Mouse (Mus musculus): ENCODE data around the gene Cysltr2. TPM values are rescaled to one million over a fixed set of nuclear protein-coding genes. Genes with fewer than 3 reads are reported as not detected.

Gene Cysltr2
- not detected in 2 replicates for polyA plus RNA-seq (2014; fragmentation: Nextera tagmentation; extraction: Ambion mirVana)

- H3K4me2 ChIP-seq (ENCODE audit: low read length), result no peak within 1 kb of the TSS
- 71% methylated on average over 6 of the region's 6 CpGs for WGBS
- no peak within 1 kb of the TSS for H3K4me3 ChIP-seq (ENCODE audit: control insufficient read depth in 1 of 2, insufficient read depth in 1 of 2, low read depth in 1 of 2, low read length in 2 of 2)
- no peak within 1 kb of the TSS for H3K27ac ChIP-seq (replicated peaks in 1 of 2; ENCODE audit: control insufficient read depth in 1 of 2, insufficient read depth in 1 of 2, low read depth in 2 of 2, low read length in 2 of 2)
- H3K9me3 ChIP-seq (ENCODE audit: control insufficient read depth, low read length), result no peaks in the 10 kb centered on the region
- ATAC-seq (ENCODE audit: insufficient number of reproducible peaks, insufficient read depth, low FRiP score, low read depth), result no peak
- no peaks in the 10 kb centered on the region for H3K4me1 ChIP-seq (ENCODE audit: control insufficient read depth in 2 of 2, insufficient read depth in 2 of 2, low read length in 2 of 2)
- H3K9ac ChIP-seq (ENCODE audit: low read length), result no peak within 1 kb of the TSS
- no peaks in the 10 kb centered on the region for H3K27me3 ChIP-seq (ENCODE audit: control insufficient read depth, insufficient read depth, low read length)
- H3K36me3 ChIP-seq (ENCODE audit: control insufficient read depth, insufficient read depth, low read length), result no peaks in the 10 kb centered on the region
Measured at GRCm38 (mm10) chr14:73048937-73049336, at the start of gene Cysltr2. Cysltr2 (minus strand) TSS chr14:73049114.

DNA sequence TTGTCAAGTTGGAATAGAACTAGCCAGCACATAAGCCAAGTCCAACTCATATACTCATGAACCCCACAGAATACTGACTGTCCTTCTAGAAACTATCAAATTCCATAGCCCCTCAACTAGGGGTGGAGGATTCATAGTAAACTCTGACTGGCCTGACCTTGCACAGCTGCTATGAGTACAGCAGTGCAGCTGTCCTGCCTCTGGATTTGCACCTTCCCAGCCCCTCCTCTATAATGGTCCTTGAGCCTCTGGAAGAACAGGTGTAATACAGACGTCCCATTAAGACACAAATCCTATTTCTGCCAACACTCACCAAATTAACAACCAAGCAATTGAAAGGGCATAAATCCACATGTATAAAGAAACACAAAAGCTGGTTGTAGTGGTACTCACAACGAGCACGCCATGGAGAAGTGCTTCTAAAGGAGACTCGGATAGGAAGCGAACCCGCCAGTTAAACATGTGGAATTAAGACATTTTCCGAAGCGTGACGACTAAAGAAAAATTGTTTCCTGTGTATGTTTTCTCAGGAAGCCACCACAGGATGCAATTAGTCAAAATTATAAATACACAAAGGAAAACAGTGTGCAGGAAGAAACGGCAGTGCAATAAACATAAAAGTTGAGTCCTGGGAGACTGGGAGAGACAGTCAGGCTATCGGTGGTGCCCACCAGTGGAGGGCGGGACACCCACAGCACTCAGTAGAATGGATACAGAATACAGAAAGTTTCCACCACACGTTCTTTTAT lies 46.1 kb upstream of the Cysltr2 start:
- no peak for ATAC-seq (ENCODE audit: insufficient number of reproducible peaks, insufficient read depth, low FRiP score, low read depth)
- WGBS, result 77% methylated on average over 13 of the region's 13 CpGs
- no peak overlapping the region for H3K27ac ChIP-seq (replicated peaks in 1 of 2; ENCODE audit: control insufficient read depth in 1 of 2, insufficient read depth in 1 of 2, low read depth in 2 of 2, low read length in 2 of 2)

DNA sequence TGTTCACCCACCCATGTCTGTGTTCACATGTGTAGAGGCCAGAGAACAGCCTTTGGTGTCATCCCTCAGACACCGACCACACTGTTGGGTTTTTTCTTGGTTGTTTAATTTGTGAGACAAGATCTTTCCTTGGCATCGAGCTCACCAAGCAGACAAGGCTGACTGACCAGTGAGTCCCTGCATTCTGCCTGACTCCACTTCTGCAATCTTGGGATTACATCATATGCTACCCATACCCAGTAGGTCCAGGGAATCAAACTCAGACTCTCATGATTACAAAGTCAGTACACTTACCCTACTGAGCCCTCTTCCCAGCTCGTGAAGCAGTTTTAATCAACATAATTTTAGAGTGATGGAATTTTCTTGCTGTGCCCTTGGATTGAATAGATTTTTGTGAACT lies 44.0 kb upstream of the Cysltr2 start:
- Histone ChIP-seq H3K4me3 (ENCODE audit: control insufficient read depth in 1 of 2, insufficient read depth in 1 of 2, low read depth in 1 of 2, low read length in 2 of 2) (no peak overlapping the region), H3K27me3 (ENCODE audit: control insufficient read depth, insufficient read depth, low read length) (0 out of 2 replicates have a peak, but pooled peaks cover 6% of the 10 kb centered on the region), H3K9ac (ENCODE audit: low read length) (no peak overlapping the region), H3K9me3 (ENCODE audit: control insufficient read depth, low read length) (no peaks in the 10 kb centered on the region), H3K4me1 (ENCODE audit: control insufficient read depth in 2 of 2, insufficient read depth in 2 of 2, low read length in 2 of 2) (no peaks in the 10 kb centered on the region), H3K27ac (replicated peaks in 1 of 2; ENCODE audit: control insufficient read depth in 1 of 2, insufficient read depth in 1 of 2, low read depth in 2 of 2, low read length in 2 of 2) (no peak overlapping the region), H3K36me3 (ENCODE audit: control insufficient read depth, insufficient read depth, low read length) (no peaks in the 10 kb centered on the region), H3K4me2 (ENCODE audit: low read length) (no peak overlapping the region)
- 73% methylated on average over 3 of the region's 3 CpGs for WGBS
- ATAC-seq (ENCODE audit: insufficient number of reproducible peaks, insufficient read depth, low FRiP score, low read depth), result no peak

More for the DNA sequence above, 46.1 kb upstream of the Cysltr2 start:
- Histone ChIP-seq H3K27me3 (ENCODE audit: control insufficient read depth, insufficient read depth, low read length) (0 out of 2 replicates have a peak, but pooled peaks cover 10% of the 10 kb centered on the region), H3K9me3 (ENCODE audit: control insufficient read depth, low read length) (no peaks in the 10 kb centered on the region), H3K4me1 (ENCODE audit: control insufficient read depth in 2 of 2, insufficient read depth in 2 of 2, low read length in 2 of 2) (no peaks in the 10 kb centered on the region), H3K36me3 (ENCODE audit: control insufficient read depth, insufficient read depth, low read length) (no peaks in the 10 kb centered on the region), H3K4me2 (ENCODE audit: low read length) (no peak overlapping the region), H3K4me3 (ENCODE audit: control insufficient read depth in 1 of 2, insufficient read depth in 1 of 2, low read depth in 1 of 2, low read length in 2 of 2) (no peak overlapping the region), H3K9ac (ENCODE audit: low read length) (no peak overlapping the region)

GRCm38 (mm10) chr14:73088224-73088623 lies 39.3 kb upstream of the Cysltr2 start:
- Histone ChIP-seq H3K9me3 (ENCODE audit: control insufficient read depth, low read length) (no peaks in the 10 kb centered on the region), H3K36me3 (ENCODE audit: control insufficient read depth, insufficient read depth, low read length) (no peaks in the 10 kb centered on the region), H3K4me2 (ENCODE audit: low read length) (no peak overlapping the region), H3K4me3 (ENCODE audit: control insufficient read depth in 1 of 2, insufficient read depth in 1 of 2, low read depth in 1 of 2, low read length in 2 of 2) (no peak overlapping the region), H3K27me3 (ENCODE audit: control insufficient read depth, insufficient read depth, low read length) (no peaks in the 10 kb centered on the region), H3K9ac (ENCODE audit: low read length) (no peak overlapping the region), H3K27ac (replicated peaks in 1 of 2; ENCODE audit: control insufficient read depth in 1 of 2, insufficient read depth in 1 of 2, low read depth in 2 of 2, low read length in 2 of 2) (no peak overlapping the region), H3K4me1 (ENCODE audit: control insufficient read depth in 2 of 2, insufficient read depth in 2 of 2, low read length in 2 of 2) (no peaks in the 10 kb centered on the region)
- 83% methylated on average over 1 of the region's 1 CpGs for WGBS
- ATAC-seq (ENCODE audit: insufficient number of reproducible peaks, insufficient read depth, low FRiP score, low read depth), result no peak

- 79% methylated on average over 5 of the region's 5 CpGs for WGBS
- Histone ChIP-seq H3K4me2 (ENCODE audit: low read length) (no peak overlapping the region), H3K4me3 (ENCODE audit: control insufficient read depth in 1 of 2, insufficient read depth in 1 of 2, low read depth in 1 of 2, low read length in 2 of 2) (no peak overlapping the region), H3K9me3 (ENCODE audit: control insufficient read depth, low read length) (no peaks in the 10 kb centered on the region), H3K27ac (replicated peaks in 1 of 2; ENCODE audit: control insufficient read depth in 1 of 2, insufficient read depth in 1 of 2, low read depth in 2 of 2, low read length in 2 of 2) (no peak overlapping the region), H3K27me3 (ENCODE audit: control insufficient read depth, insufficient read depth, low read length) (no peaks in the 10 kb centered on the region), H3K4me1 (ENCODE audit: control insufficient read depth in 2 of 2, insufficient read depth in 2 of 2, low read length in 2 of 2) (no peaks in the 10 kb centered on the region), H3K36me3 (ENCODE audit: control insufficient read depth, insufficient read depth, low read length) (no peaks in the 10 kb centered on the region), H3K9ac (ENCODE audit: low read length) (no peak overlapping the region)
- ATAC-seq (ENCODE audit: insufficient number of reproducible peaks, insufficient read depth, low FRiP score, low read depth), result no peak
Measured at GRCm38 (mm10) chr14:73087746-73088145, 38.8 kb upstream of the Cysltr2 start.

- Histone ChIP-seq H3K4me2 (ENCODE audit: low read length) (no peak overlapping the region), H3K9me3 (ENCODE audit: control insufficient read depth, low read length) (no peaks in the 10 kb centered on the region), H3K27me3 (ENCODE audit: control insufficient read depth, insufficient read depth, low read length) (no peaks in the 10 kb centered on the region), H3K9ac (ENCODE audit: low read length) (no peak overlapping the region), H3K4me3 (ENCODE audit: control insufficient read depth in 1 of 2, insufficient read depth in 1 of 2, low read depth in 1 of 2, low read length in 2 of 2) (no peak overlapping the region), H3K4me1 (ENCODE audit: control insufficient read depth in 2 of 2, insufficient read depth in 2 of 2, low read length in 2 of 2) (no peaks in the 10 kb centered on the region), H3K27ac (replicated peaks in 1 of 2; ENCODE audit: control insufficient read depth in 1 of 2, insufficient read depth in 1 of 2, low read depth in 2 of 2, low read length in 2 of 2) (no peak overlapping the region), H3K36me3 (ENCODE audit: control insufficient read depth, insufficient read depth, low read length) (no peaks in the 10 kb centered on the region)
- 87% methylated on average over 5 of the region's 5 CpGs for WGBS
- no peak for ATAC-seq (ENCODE audit: insufficient number of reproducible peaks, insufficient read depth, low FRiP score, low read depth)
Measured at GRCm38 (mm10) chr14:73087247-73087646, 38.3 kb upstream of the Cysltr2 start.

DNA sequence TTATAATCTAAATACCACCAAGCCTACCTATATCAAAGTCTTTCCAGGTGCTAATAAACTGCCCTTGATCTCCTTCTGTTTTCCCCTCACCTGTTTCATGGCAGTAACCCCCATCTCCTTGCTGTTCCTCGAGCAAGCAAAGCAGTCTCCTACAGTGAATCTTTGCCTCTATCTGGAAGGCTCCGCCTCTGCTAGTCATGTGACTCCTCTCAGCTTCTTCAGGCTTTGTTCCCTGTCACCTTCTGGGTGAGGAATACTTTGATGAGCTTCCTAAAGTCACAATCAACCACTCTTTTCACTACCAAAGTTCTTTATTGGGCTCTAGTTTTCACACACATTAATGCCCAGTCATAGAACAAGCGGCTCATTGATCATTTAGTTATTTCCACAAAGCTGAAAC lies 37.5 kb upstream of the Cysltr2 start:
- WGBS, result 58% methylated on average over 3 of the region's 3 CpGs
- no peak for ATAC-seq (ENCODE audit: insufficient number of reproducible peaks, insufficient read depth, low FRiP score, low read depth)
- no peak overlapping the region for H3K9ac ChIP-seq (ENCODE audit: low read length)
- no peaks in the 10 kb centered on the region for H3K36me3 ChIP-seq (ENCODE audit: control insufficient read depth, insufficient read depth, low read length)
- H3K9me3 ChIP-seq (ENCODE audit: control insufficient read depth, low read length), result no peaks in the 10 kb centered on the region
- H3K4me3 ChIP-seq (ENCODE audit: control insufficient read depth in 1 of 2, insufficient read depth in 1 of 2, low read depth in 1 of 2, low read length in 2 of 2), result no peak overlapping the region
- H3K27ac ChIP-seq (replicated peaks in 1 of 2; ENCODE audit: control insufficient read depth in 1 of 2, insufficient read depth in 1 of 2, low read depth in 2 of 2, low read length in 2 of 2), result no peak overlapping the region
- H3K4me2 ChIP-seq (ENCODE audit: low read length), result no peak overlapping the region
- no peaks in the 10 kb centered on the region for H3K4me1 ChIP-seq (ENCODE audit: control insufficient read depth in 2 of 2, insufficient read depth in 2 of 2, low read length in 2 of 2)
- H3K27me3 ChIP-seq (ENCODE audit: control insufficient read depth, insufficient read depth, low read length), result no peaks in the 10 kb centered on the region

DNA sequence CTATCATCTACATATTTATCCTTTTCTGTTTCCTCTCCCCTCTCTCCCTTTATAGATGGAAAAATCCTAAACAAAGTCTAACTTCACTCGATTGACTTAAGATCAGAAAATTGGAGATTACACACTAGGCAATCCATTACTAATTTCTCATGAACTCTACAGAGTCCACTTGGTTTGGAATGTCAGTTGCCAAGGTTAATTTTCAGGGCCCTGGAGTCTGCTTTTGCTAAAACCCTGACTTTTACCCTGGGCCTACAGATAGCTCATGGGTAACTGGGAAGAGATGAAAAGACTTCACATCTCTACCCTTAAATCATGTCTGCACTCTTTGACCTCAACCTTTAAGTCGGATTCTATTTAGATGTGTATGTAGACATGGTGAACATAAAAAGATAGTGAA lies 34.6 kb upstream of the Cysltr2 start:
- 85% methylated on average over 2 of the region's 2 CpGs for WGBS
- Histone ChIP-seq H3K9ac (ENCODE audit: low read length) (no peak overlapping the region), H3K4me2 (ENCODE audit: low read length) (no peak overlapping the region), H3K27me3 (ENCODE audit: control insufficient read depth, insufficient read depth, low read length) (no peaks in the 10 kb centered on the region), H3K4me3 (ENCODE audit: control insufficient read depth in 1 of 2, insufficient read depth in 1 of 2, low read depth in 1 of 2, low read length in 2 of 2) (no peak overlapping the region), H3K4me1 (ENCODE audit: control insufficient read depth in 2 of 2, insufficient read depth in 2 of 2, low read length in 2 of 2) (no peaks in the 10 kb centered on the region), H3K36me3 (ENCODE audit: control insufficient read depth, insufficient read depth, low read length) (no peaks in the 10 kb centered on the region), H3K9me3 (ENCODE audit: control insufficient read depth, low read length) (no peaks in the 10 kb centered on the region), H3K27ac (replicated peaks in 1 of 2; ENCODE audit: control insufficient read depth in 1 of 2, insufficient read depth in 1 of 2, low read depth in 2 of 2, low read length in 2 of 2) (no peak overlapping the region)
- no peak for ATAC-seq (ENCODE audit: insufficient number of reproducible peaks, insufficient read depth, low FRiP score, low read depth)
